Mouse (Mus musculus) left cerebral cortex, adult 9 months (tissue): ENCODE data around the gene Mrpl50.
A peak's percentile ranks its signal among the peaks of the same experiment; 100 is the strongest.
"Not testable (repeated sequence)": the region's sequence is repeated elsewhere in the genome, so short reads cannot be mapped to it uniquely, and the experiment has no call there.

Experiments
- DNase-seq, 2 experiments: peaks; one replicate each; pipeline ENCODE4 v3.0.0; 2022; ENCODE audit warnings: low spot score in 2 of 2

Mrpl50 gene

DNA sequence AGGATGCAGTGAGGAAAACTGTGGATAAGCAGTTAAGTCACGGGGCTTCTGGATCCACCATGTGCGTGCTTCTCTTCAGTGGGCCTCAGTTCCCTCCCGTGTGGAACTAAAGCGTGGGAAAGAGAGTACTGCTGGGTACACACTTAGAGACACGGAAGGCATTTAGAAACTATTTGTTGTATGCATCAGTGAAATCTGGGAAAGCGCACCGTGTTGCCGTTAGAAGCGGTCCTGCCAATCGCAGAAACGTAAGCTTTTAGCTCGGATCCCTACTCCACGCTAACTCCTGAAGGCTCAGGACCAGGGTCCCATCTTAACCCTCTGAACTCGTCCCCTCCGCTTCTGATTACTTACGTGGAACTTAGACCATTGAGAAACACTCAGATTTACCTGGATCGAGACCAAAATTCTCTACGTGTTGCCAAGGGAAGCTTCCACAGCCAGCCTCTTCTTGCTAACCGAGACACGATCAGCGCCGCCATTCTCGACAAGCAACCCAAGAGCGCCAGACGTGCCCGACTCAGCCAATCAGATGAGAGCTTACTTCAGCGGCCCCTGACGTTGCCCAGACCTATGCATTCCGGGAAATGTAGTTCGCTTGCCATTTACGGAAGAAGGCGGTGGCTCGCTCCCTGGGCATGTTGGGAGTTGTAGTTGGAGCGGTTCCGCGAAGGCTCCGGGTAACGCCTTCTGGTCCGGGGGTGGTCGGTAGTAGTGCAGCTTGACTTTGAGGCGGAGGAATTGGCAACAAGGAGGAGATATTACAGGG lies at the start of gene Mrpl50, which contains the start of gene Zfp189:
Gene Mrpl50, minus strand, starts transcription at position 522 of the 769 bp plus-strand sequence.
Gene Zfp189, plus strand, starts transcription at position 605 of the 769 bp plus-strand sequence.
- DNase-seq, result peak; percentile 94 to 98

GRCm38 (mm10) chr4:49567613-49568012 lies 46.7 kb upstream of the Mrpl50 start:
- DNase-seq, result peak; percentile 35 to 86

- DNase-seq, result no peak
Observed at GRCm38 (mm10) chr4:49559915-49560772, 39.3 kb upstream of the Mrpl50 start.

DNA sequence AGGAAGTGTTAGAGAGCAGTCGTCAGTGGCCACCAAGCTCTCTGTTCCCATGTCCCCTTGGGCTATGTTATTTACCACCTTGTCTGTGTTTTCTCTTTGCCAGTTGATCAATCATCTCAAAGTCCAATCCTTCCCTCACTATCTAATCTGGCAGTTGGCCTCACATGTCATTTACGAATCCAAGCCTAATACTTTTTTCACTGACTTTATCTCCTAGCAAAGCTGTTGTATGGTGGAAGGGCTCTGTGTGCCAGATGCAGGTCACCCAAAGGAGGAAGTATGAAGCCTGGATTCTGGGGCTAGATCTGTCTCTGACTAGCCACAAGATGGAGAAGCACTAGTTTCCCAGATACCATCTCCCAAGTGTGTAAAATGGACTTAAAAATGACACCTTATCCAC lies 37.3 kb upstream of the Mrpl50 start:
- DNase-seq, result no peak

DNA sequence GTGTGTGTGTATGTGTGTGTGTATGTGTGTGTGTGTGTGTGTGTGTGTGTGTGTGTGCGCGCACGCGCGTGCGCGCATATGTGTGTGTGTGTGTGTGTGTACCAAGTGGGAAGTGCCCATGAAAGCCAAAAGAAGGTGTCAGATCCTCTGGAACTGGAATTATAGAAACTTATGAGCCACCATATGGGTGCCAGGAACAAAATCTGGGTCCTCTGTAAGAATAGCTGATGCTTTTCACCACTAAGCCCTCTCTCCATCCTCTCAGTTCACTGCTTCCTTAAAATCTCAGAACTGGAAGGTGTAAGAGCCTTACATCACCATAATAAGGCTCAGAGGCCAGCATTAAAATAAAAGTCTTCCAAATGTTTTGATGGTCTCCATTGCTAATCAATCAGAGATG lies 36.5 kb upstream of the Mrpl50 start:
- no peak for DNase-seq

DNA sequence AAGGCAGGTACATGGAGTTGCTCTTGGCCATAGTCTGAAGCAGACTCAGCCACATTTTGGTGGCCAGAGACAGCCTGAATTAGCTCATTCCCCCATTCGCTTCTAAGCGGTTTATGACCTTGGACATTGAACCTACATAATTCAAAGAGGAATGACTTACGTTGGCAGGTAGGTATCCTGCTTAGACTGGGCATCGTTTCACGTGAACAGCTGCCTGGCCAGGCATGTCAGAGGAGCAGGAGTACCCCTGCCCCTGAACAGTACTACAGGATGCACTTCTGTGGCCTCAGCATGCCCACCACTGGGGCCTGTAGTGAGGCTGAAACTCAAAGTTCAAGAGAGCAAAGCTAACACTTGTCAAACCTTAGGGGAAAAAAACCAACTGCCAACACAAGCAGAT lies 32.5 kb upstream of the Mrpl50 start:
- DNase-seq, result no peak

DNA sequence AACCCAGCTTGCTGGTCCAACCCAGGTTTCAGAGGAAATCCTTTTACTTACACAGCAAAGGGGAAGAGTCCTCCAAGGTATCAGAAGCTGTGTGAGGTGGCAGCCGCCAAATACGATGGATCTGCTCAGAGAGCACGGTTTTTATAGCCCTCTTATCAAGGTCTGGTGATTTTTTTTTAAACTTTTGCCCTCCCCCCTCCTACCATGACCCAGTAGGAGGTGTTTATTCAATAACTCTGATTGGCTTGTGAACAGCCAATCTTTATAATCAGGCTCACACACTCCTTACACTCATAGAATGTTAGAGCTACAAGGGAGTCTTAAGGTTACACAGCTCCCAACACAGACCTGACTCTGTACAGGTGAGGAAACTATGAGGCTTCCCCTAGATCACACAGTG lies 28.5 kb upstream of the Mrpl50 start, which contains the start of gene Aldob:
Gene Aldob, minus strand, starts transcription at position 164 of the 400 bp plus-strand sequence.
- DNase-seq, result no peak

DNA sequence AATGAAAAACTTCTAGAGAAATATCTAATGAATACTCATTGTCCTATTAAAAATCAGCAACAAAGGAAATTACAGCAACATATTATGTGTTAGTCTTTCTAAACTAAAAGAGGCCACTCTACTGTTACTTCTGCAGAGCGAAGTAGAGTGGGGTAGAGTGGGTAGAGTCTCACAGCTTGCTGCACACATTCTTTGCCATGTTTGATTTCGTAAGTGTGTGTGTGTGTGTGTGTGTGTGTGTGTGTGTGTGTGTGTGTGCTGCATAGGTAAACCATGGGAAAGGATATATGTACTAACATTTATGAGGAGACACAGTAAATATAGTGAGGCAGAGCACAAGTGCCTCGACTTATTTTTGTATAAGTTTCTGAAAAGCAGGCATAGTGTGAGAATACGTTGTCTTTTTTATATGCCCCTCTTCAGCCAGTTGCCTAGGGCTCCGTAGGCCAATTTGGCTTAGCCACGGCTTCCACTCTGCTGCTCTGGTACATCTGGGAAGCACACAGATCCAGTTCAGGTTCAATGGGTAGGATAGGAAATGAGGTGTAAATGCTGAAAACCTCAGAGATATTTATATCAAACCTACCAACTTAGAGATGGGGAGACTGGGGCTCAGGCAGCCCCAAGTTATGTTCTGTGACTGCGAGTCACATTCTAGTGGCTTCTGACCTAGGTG lies 26.8 kb upstream of the Mrpl50 start:
- no peak for DNase-seq

DNA sequence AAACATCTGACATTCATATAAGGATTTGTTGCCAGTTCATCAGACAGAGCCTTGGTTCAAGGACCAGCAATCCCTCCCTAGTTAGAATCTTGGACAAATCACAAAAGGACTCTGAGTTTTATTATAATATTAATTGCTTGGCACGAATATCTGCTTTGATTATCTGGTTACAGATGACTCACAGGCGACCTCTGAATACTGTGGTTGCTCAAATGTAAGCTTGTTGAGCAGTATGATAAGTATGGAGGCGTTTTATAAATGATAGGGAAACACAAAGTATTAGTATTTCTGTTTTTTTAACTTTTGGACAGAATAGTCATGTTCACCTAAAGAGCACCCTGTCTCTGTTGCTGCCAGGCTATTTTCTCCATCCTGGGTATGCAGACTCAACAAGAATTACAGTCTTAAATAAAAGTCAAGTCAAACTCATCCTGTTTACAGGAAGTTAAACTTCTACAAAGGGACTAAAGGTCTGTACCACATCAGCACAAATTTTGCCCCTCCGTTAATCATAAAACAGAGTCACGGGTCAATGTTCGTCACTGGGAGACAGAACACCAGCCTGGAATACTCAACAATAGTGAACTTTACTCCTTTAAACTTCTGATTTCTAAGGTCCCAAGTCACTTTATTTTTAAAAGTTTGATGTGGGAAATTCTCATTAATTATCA lies 26.1 kb upstream of the Mrpl50 start:
- no peak for DNase-seq

DNA sequence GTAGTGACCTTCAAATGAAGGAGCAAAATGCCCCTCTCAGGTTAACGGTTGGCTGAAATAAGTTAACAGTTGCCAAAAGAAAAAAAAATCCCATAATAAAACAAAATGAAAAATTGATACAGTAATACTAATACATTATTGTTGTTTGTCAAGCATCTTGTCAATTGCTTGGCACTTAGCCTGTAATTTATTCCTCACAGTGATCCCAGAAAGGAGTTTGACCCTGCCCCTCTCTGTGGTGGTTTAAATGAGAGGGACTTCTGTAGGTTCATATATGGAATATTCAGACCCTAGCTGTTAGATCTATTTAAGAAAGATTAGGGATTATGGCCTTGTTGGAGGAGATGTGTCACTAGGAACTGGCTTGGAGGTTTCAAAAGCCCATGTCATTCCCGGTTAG lies 25.1 kb upstream of the Mrpl50 start:
- DNase-seq, result no peak

DNA sequence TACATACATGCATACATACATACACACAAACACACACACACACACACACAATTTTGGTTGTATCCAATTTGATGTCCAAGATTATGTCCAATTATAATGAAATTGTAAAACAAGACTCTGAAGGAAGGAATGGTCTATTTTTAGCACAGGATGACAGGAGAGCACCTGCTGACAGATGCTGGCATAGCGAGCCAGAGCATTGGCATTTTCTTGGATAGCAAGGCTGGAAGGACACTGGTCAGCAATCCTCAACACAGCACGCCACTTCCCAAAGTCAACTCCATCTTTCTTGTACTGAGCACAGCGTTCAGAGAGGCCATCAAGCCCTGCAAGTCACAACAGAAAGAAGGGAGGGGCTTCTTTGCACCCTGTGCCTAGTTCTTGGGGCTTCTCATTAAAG lies 20.1 kb upstream of the Mrpl50 start:
- no peak for DNase-seq

GRCm38 (mm10) chr4:49539665-49540064 lies 18.8 kb upstream of the Mrpl50 start:
- no peak for DNase-seq

GRCm38 (mm10) chr4:49536671-49537070 lies 15.8 kb upstream of the Mrpl50 start:
- no peak for DNase-seq

DNA sequence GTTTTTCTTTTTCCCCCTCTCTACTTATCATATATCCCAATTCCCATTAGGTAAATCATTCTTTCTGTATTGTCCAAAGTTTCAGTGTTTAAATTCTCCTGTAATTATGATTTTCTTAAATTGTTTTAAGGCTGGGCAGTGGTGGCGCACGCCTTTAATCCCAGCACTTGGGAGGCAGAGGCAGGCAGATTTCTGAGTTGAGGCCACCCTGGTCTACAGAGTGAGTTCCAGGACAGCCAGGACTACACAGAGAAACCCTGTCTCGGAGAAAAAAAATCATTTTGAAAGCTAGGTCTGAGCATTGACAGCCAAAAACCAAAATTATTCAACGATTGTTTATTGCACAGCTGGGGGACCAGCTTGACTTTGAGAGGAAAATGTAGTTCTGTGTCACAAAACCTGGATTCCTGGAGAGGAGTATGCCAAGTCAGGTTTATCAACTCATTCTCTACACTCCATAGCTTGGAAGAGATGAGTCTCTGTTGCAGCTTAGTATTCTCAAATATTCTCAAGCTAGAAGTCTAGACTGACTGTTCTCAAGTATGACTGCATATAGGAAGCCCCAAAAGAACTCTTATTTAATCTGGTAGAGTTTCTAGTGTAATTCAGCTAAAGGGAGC lies 14.9 kb upstream of the Mrpl50 start:
- no peak for DNase-seq

DNA sequence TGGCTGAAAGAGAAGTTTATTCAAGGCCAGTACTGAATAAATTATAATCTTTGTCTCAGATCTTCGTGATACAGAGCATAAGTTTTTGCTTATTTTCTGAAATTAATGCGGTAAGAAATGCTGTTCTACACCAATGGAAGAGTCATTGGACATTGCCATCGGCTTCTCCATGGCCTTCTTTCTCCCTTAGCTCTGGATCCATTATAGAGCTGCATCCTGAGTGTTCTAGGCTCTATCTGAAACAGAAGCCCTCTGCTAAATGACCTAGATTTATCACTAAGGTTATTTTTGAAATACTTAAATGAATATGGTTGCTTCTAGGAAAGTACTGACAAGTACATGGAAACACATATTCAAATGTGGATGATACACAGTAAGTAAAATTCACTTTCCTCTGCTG lies 14.1 kb upstream of the Mrpl50 start:
- DNase-seq, result no peak

DNA sequence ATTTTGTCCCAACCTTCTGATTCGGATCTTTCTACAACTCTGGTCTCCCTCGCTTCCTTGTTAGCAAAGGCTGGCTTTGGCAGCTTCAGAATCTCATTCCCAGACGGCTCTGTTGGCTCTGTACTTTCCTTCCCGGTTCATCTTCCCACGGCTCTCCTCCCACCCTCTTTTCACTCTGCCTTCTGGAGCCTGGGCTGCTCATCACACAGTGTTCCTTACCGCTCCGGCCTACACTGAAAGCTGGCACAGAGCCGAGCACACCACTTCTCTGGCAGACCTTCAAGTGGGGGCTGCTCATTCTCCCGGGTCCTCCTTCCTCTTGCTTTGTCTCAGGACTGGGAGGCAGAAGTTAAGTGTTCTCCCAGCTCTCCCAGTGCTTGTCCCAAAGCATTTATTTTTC lies 1.7 kb upstream of the Mrpl50 start:
- peak; percentile 71 to 90 for DNase-seq

DNA sequence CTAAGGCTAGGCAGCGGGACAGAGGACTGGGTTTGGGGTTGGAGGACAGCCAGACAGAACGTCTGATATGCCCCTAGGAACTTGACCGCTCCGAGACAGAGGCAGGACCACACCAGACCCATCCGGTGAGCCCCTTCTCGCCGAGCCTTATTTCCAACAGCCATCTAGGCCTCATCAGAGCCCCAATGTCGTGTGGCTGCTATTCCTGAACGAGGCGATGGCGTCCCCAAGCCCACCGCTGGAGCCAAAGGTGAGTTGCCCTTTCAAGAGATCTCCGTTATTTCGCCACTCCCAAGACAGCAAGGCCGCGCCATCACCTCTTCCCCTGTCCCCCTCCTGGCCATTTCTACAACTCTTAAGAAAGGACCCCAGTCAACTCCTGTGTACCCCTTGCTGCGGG lies 453 bp upstream of the Mrpl50 start:
- no peak for DNase-seq

GRCm38 (mm10) chr4:49519476-49519875 lies 1.4 kb downstream of the Mrpl50 start:
- no peak for DNase-seq

GRCm38 (mm10) chr4:49514441-49514840 lies 6.5 kb downstream of the Mrpl50 start:
- no peak for DNase-seq

GRCm38 (mm10) chr4:49512636-49513035 lies 8.3 kb downstream of the Mrpl50 start:
- DNase-seq, result no peak

DNA sequence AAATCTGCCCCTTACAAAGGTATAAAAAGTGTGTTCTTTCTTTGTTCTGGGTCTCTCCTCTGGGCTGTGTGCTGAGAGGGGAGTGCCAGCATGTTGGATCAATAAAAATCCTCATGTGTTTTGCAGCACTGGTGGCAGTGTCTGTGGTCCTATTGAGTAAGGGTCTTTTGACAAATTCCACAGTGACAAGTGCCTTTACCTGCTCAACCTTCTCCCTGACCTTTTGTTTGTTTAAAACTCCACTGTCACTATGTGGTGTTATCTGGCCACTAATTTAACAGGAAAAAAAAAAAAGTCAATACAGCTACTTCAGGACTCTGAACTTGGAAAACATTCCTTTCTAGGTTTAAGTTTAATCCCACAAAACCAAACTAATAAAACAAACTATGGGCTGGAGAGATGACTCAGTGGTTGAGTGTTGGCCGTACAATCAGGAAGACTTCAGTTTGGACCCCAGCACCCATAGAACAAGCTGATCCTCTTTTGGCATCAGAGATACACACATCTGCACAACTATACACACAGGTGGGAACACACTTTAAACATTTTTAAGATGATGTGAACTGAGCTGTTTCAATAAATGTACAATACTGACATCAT lies 10.6 kb downstream of the Mrpl50 start:
- DNase-seq, result not testable (repeated sequence)
